Mouse (Mus musculus) embryonic facial prominence, embryonic 14.5 days (tissue): ENCODE results near the gene Lnx1. TPM values are rescaled to one million over a fixed set of nuclear protein-coding genes. Genes with fewer than 3 reads are reported as not detected.

Experiments used
- ATAC-seq: fragments of 200-750 bp; cut with Nextera tagmentation; 2 replicates; pipeline ENCODE4 v1.8.0; 2017; ENCODE audit warnings: low read depth, moderate number of reproducible peaks, moderate TSS enrichment
- DNase-seq: peaks from one replicate; pipeline ENCODE4 v3.0.0-alpha.2; 2015; ENCODE audit warnings: low spot score
- H3K27ac ChIP-seq: fragments of 300-500 bp; sonication (generic); replicated peaks from 2 replicates; pipeline ENCODE4 v1.5.1; 2014; ENCODE audit warnings: low read depth, mild to moderate bottlenecking, low read length, moderate library complexity
- H3K27me3 ChIP-seq: fragments of 300-500 bp; sonication (generic); replicated peaks from 2 replicates; pipeline ENCODE4 v1.6.1; 2014; ENCODE audit warnings: low read length; ENCODE audit not compliant: control insufficient read depth, insufficient read depth
- H3K36me3 ChIP-seq: fragments of 300-500 bp; sonication (generic); 2 replicates; pipeline ENCODE4 v1.6.1; 2014; ENCODE audit warnings: low read length, mixed read lengths; ENCODE audit not compliant: control insufficient read depth, insufficient read depth
- H3K4me1 ChIP-seq: fragments of 300-500 bp; sonication (generic); 2 replicates; pipeline ENCODE4 v1.6.1; 2014; ENCODE audit warnings: antibody characterized with exemption, low read length; ENCODE audit not compliant: control insufficient read depth, insufficient read depth
- H3K4me2 ChIP-seq: fragments of 300-500 bp; sonication (generic); 2 replicates; pipeline ENCODE4 v1.6.1; 2014; ENCODE audit warnings: low read depth, mild to moderate bottlenecking, low read length, moderate library complexity, mixed read lengths
- H3K4me3 ChIP-seq: fragments of 300-500 bp; sonication (generic); 2 replicates; pipeline ENCODE4 v1.5.1; 2014; ENCODE audit warnings: low read depth, mild to moderate bottlenecking, low read length
- H3K9ac ChIP-seq: fragments of 300-500 bp; sonication (generic); 2 replicates; pipeline ENCODE4 v1.6.1; 2014; ENCODE audit warnings: low read depth, mild to moderate bottlenecking, low read length, moderate library complexity, mixed read lengths
- H3K9me3 ChIP-seq: fragments of 300-500 bp; sonication (generic); 2 replicates; pipeline ENCODE4 v1.6.1; 2016; ENCODE audit warnings: low read length; ENCODE audit not compliant: control insufficient read depth
- WGBS: fragments of 180-500 bp; shearing (Covaris S2); extraction: QIAGEN DNeasy Blood & Tissue Kit; methylation state at CpG from one replicate; pipeline ENCODE4 v1.1.7; 2014; 5-methylcytosine and 5-hydroxymethylcytosine counted together
- polyA plus RNA-seq: library from polyadenylated mRNA; unstranded; fragments of >200 nt; fragmentation: Nextera tagmentation; extraction: Ambion mirVana; gene quantifications from 2 replicates; pipeline ENCODE4 v1.2.1, GENCODE M21; 2014

The Lnx1 gene
- polyA plus RNA-seq, 1 experiment from 2014 or later: 2.4 TPM

GRCm38 (mm10) chr5:74656410-74656809 is 46.3 kb downstream of the Lnx1 start:
- no peak overlapping the region for H3K4me3 ChIP-seq
- no peaks in the 10 kb centered on the region for H3K9me3 ChIP-seq
- H3K9ac ChIP-seq: no peak overlapping the region
- peaks cover 25% of the 10 kb centered on the region for H3K4me1 ChIP-seq
- DNase-seq (no peak), ATAC-seq (no peak)
- H3K27ac ChIP-seq: no peak overlapping the region
- H3K36me3 ChIP-seq: no peaks in the 10 kb centered on the region
- H3K27me3 ChIP-seq: no peaks in the 10 kb centered on the region
- H3K4me2 ChIP-seq: no peak overlapping the region
- whole genome bisulfite sequencing: 90% methylated on average over 5 of the region's 5 CpGs

GRCm38 (mm10) chr5:74654527-74654926 is 48.2 kb downstream of the Lnx1 start:
- H3K36me3 ChIP-seq: no peaks in the 10 kb centered on the region
- no peak overlapping the region for H3K27ac ChIP-seq
- peaks cover 12% of the 10 kb centered on the region for H3K4me1 ChIP-seq
- 64% methylated on average over 6 of the region's 6 CpGs for WGBS
- no peaks in the 10 kb centered on the region for H3K9me3 ChIP-seq
- no peaks in the 10 kb centered on the region for H3K27me3 ChIP-seq
- no peak overlapping the region for H3K9ac ChIP-seq
- H3K4me2 ChIP-seq: no peak overlapping the region
- DNase-seq (no peak), ATAC-seq (no peak)
- H3K4me3 ChIP-seq: no peak overlapping the region

GRCm38 (mm10) chr5:74653766-74654165 is 48.9 kb downstream of the Lnx1 start:
- no peak overlapping the region for H3K4me3 ChIP-seq
- H3K27ac ChIP-seq: no peak overlapping the region
- no peaks in the 10 kb centered on the region for H3K36me3 ChIP-seq
- no peaks in the 10 kb centered on the region for H3K9me3 ChIP-seq
- H3K9ac ChIP-seq: no peak overlapping the region
- no peaks in the 10 kb centered on the region for H3K27me3 ChIP-seq
- WGBS: 90% methylated on average over 10 of the region's 10 CpGs
- DNase-seq (no peak), ATAC-seq (no peak)
- H3K4me2 ChIP-seq: no peak overlapping the region
- peaks cover 10% of the 10 kb centered on the region for H3K4me1 ChIP-seq

DNA sequence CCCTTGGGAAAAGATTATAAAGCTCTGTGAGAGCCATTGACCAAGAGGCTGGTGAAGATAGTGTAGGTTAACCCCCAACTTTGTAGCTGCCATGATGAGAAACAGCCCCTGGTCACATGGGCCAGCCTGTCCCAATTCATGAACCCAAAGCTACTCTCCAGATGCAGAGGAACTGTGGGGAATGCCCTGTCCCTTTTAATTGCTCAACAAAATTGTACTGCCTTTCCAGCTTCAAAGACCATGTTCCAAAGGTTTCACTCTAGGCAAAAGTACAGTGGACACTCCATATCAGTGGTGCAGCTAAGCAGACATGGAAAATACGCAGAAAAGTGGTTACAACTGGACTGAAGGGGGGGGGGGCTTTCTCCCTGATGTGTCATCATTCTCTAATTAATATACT is 53.6 kb downstream of the Lnx1 start:
- no peak for DNase-seq
- Histone ChIP-seq H3K27ac (no peak overlapping the region), H3K36me3 (no peaks in the 10 kb centered on the region), H3K9me3 (no peaks in the 10 kb centered on the region), H3K4me1 (peaks cover 8% of the 10 kb centered on the region; the same call in 1 of the 2 replicates), H3K27me3 (no peaks in the 10 kb centered on the region), H3K4me3 (no peak overlapping the region), H3K4me2 (no peak overlapping the region), H3K9ac (no peak overlapping the region)
- WGBS: 81% methylated on average over 1 of the region's 1 CpGs
- no peak for ATAC-seq

DNA sequence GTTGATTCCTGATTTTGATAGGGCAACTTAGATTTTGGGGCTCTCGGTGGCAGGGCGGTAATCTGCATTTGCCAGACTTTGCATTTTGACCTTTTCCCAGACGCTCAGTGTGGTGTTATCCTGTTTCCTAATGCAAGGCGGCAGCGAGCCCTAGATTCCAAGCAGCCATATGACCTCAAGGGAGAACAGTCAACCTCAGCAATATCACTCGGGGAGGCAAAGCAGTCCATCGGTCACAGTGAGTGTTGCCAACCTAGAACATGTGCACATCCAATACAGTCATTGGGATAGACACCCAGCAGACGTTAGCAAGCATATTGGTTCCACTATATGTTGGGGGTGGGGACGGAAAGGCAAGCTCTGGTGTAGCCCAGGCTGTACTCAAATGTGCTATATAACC is 54.5 kb downstream of the Lnx1 start:
- ATAC-seq (no peak), DNase-seq (no peak)
- Histone ChIP-seq H3K4me3 (no peak overlapping the region), H3K36me3 (no peaks in the 10 kb centered on the region), H3K27ac (no peak overlapping the region), H3K27me3 (no peaks in the 10 kb centered on the region), H3K4me2 (no peak overlapping the region), H3K9me3 (no peaks in the 10 kb centered on the region), H3K9ac (no peak overlapping the region), H3K4me1 (peaks cover 8% of the 10 kb centered on the region; the same call in 1 of the 2 replicates)
- WGBS: 69% methylated on average over 9 of the region's 9 CpGs

- ATAC-seq (no peak), DNase-seq (no peak)
- no peaks in the 10 kb centered on the region for H3K27me3 ChIP-seq
- no peaks in the 10 kb centered on the region for H3K9me3 ChIP-seq
- no peak overlapping the region for H3K4me3 ChIP-seq
- WGBS: 52% methylated on average over 5 of the region's 6 CpGs
- H3K9ac ChIP-seq: no peak overlapping the region
- no peak overlapping the region for H3K27ac ChIP-seq
- H3K4me1 ChIP-seq: peaks cover 8% of the 10 kb centered on the region; the same call in 1 of the 2 replicates
- no peaks in the 10 kb centered on the region for H3K36me3 ChIP-seq
- H3K4me2 ChIP-seq: no peak overlapping the region
Observed at GRCm38 (mm10) chr5:74647584-74647984, 55.1 kb downstream of the Lnx1 start.

- Histone ChIP-seq H3K27ac (no peak overlapping the region), H3K4me1 (peaks cover under 1% of the 10 kb centered on the region; the same call in 1 of the 2 replicates), H3K9me3 (no peaks in the 10 kb centered on the region), H3K36me3 (no peaks in the 10 kb centered on the region), H3K4me2 (no peak overlapping the region), H3K9ac (no peak overlapping the region), H3K27me3 (no peaks in the 10 kb centered on the region), H3K4me3 (no peak overlapping the region)
- no peak for ATAC-seq
- WGBS: 49% methylated on average over 2 of the region's 2 CpGs
- DNase-seq: no peak
Observed at GRCm38 (mm10) chr5:74642291-74642690, 60.4 kb downstream of the Lnx1 start.

DNA sequence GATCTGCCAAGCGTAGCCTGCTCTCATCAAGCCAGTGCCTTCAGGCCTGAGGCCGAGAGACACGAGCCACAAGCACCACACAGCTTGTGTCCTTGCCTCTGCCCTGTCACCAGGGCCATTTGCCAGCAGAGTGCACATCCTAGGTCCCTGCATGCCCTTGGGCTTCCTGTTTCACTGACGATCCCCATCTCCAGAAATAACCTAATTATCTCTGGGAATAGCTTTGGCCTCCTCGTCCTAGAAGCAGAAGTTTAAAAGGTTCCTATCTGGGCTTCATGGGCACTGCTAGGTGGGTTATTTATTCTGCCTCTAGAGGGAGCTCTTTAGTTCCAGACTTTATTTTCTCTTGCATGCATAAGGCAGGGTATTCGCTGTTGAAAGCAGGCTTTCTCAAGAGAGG is 61.7 kb downstream of the Lnx1 start:
- ATAC-seq: no peak
- Histone ChIP-seq H3K9ac (no peak overlapping the region), H3K4me2 (no peak overlapping the region), H3K4me3 (no peak overlapping the region), H3K27ac (no peak overlapping the region), H3K9me3 (no peaks in the 10 kb centered on the region), H3K27me3 (no peaks in the 10 kb centered on the region), H3K4me1 (no peaks in the 10 kb centered on the region), H3K36me3 (no peaks in the 10 kb centered on the region)
- whole genome bisulfite sequencing: 42% methylated on average over 6 of the region's 6 CpGs
- DNase-seq: peak; percentile 51

DNA sequence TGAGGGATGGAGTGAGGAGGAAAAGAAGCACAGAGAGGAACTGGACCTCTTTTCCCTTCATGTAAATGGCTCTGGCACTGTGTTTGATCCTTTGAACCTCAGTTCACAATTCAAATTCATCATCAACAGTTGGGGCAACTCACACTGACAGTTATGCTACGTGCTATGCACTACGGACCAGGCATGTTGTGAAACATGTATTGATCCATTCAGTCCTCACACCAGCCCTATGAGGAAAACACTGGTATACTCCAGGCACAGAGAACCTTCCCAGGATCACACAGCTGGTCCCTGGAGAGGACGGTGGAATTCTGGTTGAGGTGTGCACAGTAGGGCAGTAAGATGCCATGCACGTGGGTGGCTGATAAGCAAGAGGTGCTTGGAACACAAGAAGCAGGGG is 62.2 kb downstream of the Lnx1 start:
- H3K27me3 ChIP-seq: no peaks in the 10 kb centered on the region
- no peaks in the 10 kb centered on the region for H3K9me3 ChIP-seq
- ATAC-seq: no peak
- H3K4me3 ChIP-seq: no peak overlapping the region
- no peaks in the 10 kb centered on the region for H3K4me1 ChIP-seq
- WGBS: 84% methylated on average over 4 of the region's 4 CpGs
- H3K36me3 ChIP-seq: no peaks in the 10 kb centered on the region
- DNase-seq: no peak
- no peak overlapping the region for H3K27ac ChIP-seq
- no peak overlapping the region for H3K9ac ChIP-seq
- H3K4me2 ChIP-seq: no peak overlapping the region
